Mouse (Mus musculus) MEL (cell line): ENCODE results near the gene Vmn1r95. TPM values are rescaled to one million over a fixed set of nuclear protein-coding genes. Genes with fewer than 3 reads are reported as not detected.
"Not testable (repeated sequence)": the region's sequence is repeated elsewhere in the genome, so short reads cannot be mapped to it uniquely, and the experiment has no call there.

ENCODE experiments used
- DNase-seq: peaks from one replicate; pipeline ENCODE4 v3.0.0; 2011; ENCODE audit warnings: low read depth, low spot score
- H3K27ac ChIP-seq: 2 replicates; pipeline ENCODE4 v1.5.1; 2012; ENCODE audit warnings: low read depth, mild to moderate bottlenecking, control low read depth, low read length, moderate library complexity; ENCODE audit not compliant: control insufficient read depth
- H3K27me3 ChIP-seq, 2 experiments: fragments of 150-350 bp in 1 of 2; sonication (generic) in 1 of 2; 2 replicates each; pipeline ENCODE4 v1.6.1; 2012; ENCODE audit warnings: low read length in 2 of 2, mild to moderate bottlenecking in 2 of 2, improper control_type of control experiment in 1 of 2, moderate library complexity in 1 of 2; ENCODE audit not compliant: insufficient read depth in 2 of 2, control insufficient read depth in 1 of 2
- H3K36me3 ChIP-seq, 2 experiments: 2 replicates each; pipeline ENCODE4 v1.6.1; 2012 to 2014; ENCODE audit warnings: low read length in 2 of 2, improper control_type of control experiment in 1 of 2, inconsistent platforms in 1 of 2, mild to moderate bottlenecking in 1 of 2; ENCODE audit not compliant: insufficient read depth in 2 of 2, control insufficient read depth in 1 of 2
- H3K4me1 ChIP-seq, 2 experiments: fragments of 150-350 bp in 1 of 2; sonication (generic) in 1 of 2; 2 replicates each; pipeline ENCODE4 v1.6.1; 2012; ENCODE audit warnings: low read length in 2 of 2, improper control_type of control experiment in 1 of 2, mild to moderate bottlenecking in 1 of 2; ENCODE audit not compliant: insufficient read depth in 2 of 2, control insufficient read depth in 1 of 2
- H3K4me3 ChIP-seq, 2 experiments: fragments of 150-350 bp in 1 of 2; sonication (generic) in 1 of 2; 2 replicates each; pipeline ENCODE4 v1.5.1; 2012; ENCODE audit warnings: low read depth in 2 of 2, low read length in 2 of 2, mild to moderate bottlenecking in 2 of 2, moderate library complexity in 2 of 2, control low read depth in 1 of 2, improper control_type of control experiment in 1 of 2; ENCODE audit not compliant: control insufficient read depth in 1 of 2, insufficient read depth in 1 of 2
- H3K79me2 ChIP-seq: 2 replicates; pipeline ENCODE4 v1.6.1; 2012; ENCODE audit warnings: mild to moderate bottlenecking, low read length, moderate library complexity; ENCODE audit not compliant: control insufficient read depth, poor library complexity, insufficient read depth
- H3K9ac ChIP-seq: 2 replicates; pipeline ENCODE4 v1.6.1; 2012; ENCODE audit warnings: low read depth, mild to moderate bottlenecking, control low read depth, low read length, moderate library complexity; ENCODE audit not compliant: control insufficient read depth, poor library complexity, severe bottlenecking
- H3K9me3 ChIP-seq: fragments of 150-350 bp; sonication (generic); replicated peaks from 2 replicates; pipeline ENCODE4 v1.6.1; 2012; ENCODE audit warnings: mild to moderate bottlenecking, low read length, improper control_type of control experiment, moderate library complexity; ENCODE audit not compliant: insufficient read depth
- polyA plus RNA-seq, 2 experiments: library from polyadenylated mRNA; stranded (reverse) in 1 of 2; unstranded in 1 of 2; fragments of >175 nt in 1 of 2; fragments of >200 nt in 1 of 2; gene quantifications; 2 replicates each; pipeline versions ENCODE4 v1.2.1 to v1.2.4; 2012; ENCODE audit warnings: low replicate concordance in 2 of 2, low read depth in 1 of 2; ENCODE audit not compliant: insufficient read length in 2 of 2, insufficient read depth in 1 of 2, missing spikeins in 1 of 2
- total RNA-seq: library from RNA; depleted of rRNA; stranded (reverse); fragments of 300-350 nt; gene quantifications from 2 replicates; pipeline ENCODE4 v1.2.3, GENCODE M21; 2012; rRNA removed

Vmn1r95 gene
- not detected in 2 replicates for total RNA-seq
- not detected for polyA plus RNA-seq

- not testable (repeated sequence) for H3K27ac ChIP-seq, H3K9ac ChIP-seq, DNase-seq, H3K4me3 ChIP-seq, H3K36me3 ChIP-seq, H3K79me2 ChIP-seq, H3K27me3 ChIP-seq, H3K4me1 ChIP-seq, H3K9me3 ChIP-seq
Observed at GRCm38 (mm10) chr7:20193410-20193809, at the start of gene Vmn1r95. TSS of gene Vmn1r95 (plus strand) at chr7:20193710.

GRCm38 (mm10) chr7:20168277-20168676, 25.2 kb upstream of the Vmn1r95 start, which contains the start of gene Vmn1r94:
TSS of gene Vmn1r94 (minus strand) at chr7:20168377.
- H3K27ac ChIP-seq, H3K4me1 ChIP-seq, H3K9me3 ChIP-seq, H3K27me3 ChIP-seq, H3K36me3 ChIP-seq, DNase-seq, H3K9ac ChIP-seq, H3K79me2 ChIP-seq, H3K4me3 ChIP-seq: not testable (repeated sequence)

DNA sequence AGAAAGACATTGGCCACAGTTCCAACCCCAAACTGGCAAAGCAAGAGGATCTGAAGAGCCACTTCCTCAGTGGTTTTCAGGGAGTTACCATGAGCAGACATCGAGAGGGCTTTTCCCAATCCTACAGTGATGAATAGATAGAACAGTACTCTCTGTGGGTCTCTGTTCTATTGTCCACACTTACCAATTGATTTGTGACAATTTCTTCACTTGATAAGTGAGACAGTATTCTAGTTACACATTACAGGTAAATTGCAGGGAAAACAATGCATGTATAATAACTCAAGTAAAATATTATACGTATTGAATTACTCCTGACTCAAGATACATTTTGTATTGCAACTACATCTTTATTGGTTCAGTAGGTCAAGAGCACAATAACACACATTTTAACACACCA, 12.0 kb downstream of the Vmn1r95 start, which contains the start of gene Gm6164:
Gene Gm6164 (minus strand): TSS at position 101 of the 400 bp plus-strand sequence.
- H3K4me1 ChIP-seq, H3K4me3 ChIP-seq, H3K36me3 ChIP-seq, H3K27ac ChIP-seq, DNase-seq, H3K79me2 ChIP-seq, H3K9me3 ChIP-seq, H3K27me3 ChIP-seq, H3K9ac ChIP-seq: not testable (repeated sequence)

GRCm38 (mm10) chr7:20233728-20234127, 40.2 kb downstream of the Vmn1r95 start, which contains the start of gene Gm4498:
TSS of gene Gm4498 (minus strand) at chr7:20233828.
- not testable (repeated sequence) for H3K27ac ChIP-seq, H3K36me3 ChIP-seq

More at GRCm38 (mm10) chr7:20233728-20234127, 40.2 kb downstream of the Vmn1r95 start, which contains the start of gene Gm4498:
- not testable (repeated sequence) for H3K4me3 ChIP-seq, H3K9me3 ChIP-seq, H3K27me3 ChIP-seq, H3K79me2 ChIP-seq, DNase-seq, H3K9ac ChIP-seq, H3K4me1 ChIP-seq

Other genes starting within 250 kb of the Vmn1r95 start
- gene Igsf23, start 243.0 kb upstream of the Vmn1r95 start, total RNA-seq: 0.08 TPM in 1 of 2 replicates, not detected in the other
- gene Igsf23, start 243.0 kb upstream of the Vmn1r95 start, polyA plus RNA-seq: under 1 TPM in 1 of 2 experiments, not detected in 1; 0.35 TPM
- not detected in 2 replicates for gene Ceacam20, start 228.3 kb upstream of the Vmn1r95 start, total RNA-seq
- not detected for gene Ceacam20, start 228.3 kb upstream of the Vmn1r95 start, polyA plus RNA-seq
- not detected in 2 replicates for gene Nlrp9b, start 202.2 kb upstream of the Vmn1r95 start, total RNA-seq
- gene Nlrp9b, start 202.2 kb upstream of the Vmn1r95 start, polyA plus RNA-seq: not detected
- gene Vmn1r91, start 94.0 kb upstream of the Vmn1r95 start, total RNA-seq: not detected in 2 replicates
- gene Vmn1r91, start 94.0 kb upstream of the Vmn1r95 start, polyA plus RNA-seq: not detected
- gene Gm16442, start 71.1 kb upstream of the Vmn1r95 start, total RNA-seq: not detected in 2 replicates
- not detected for gene Gm16442, start 71.1 kb upstream of the Vmn1r95 start, polyA plus RNA-seq
- not detected in 2 replicates for gene Vmn1r93, start 54.6 kb upstream of the Vmn1r95 start, total RNA-seq
- gene Vmn1r93, start 54.6 kb upstream of the Vmn1r95 start, polyA plus RNA-seq: not detected
- not detected in 2 replicates for gene Vmn1r94, start 25.3 kb upstream of the Vmn1r95 start, total RNA-seq
- not detected for gene Vmn1r94, start 25.3 kb upstream of the Vmn1r95 start, polyA plus RNA-seq
- gene Gm6164, start 11.9 kb downstream of the Vmn1r95 start, total RNA-seq: not detected in 2 replicates
- not detected for gene Gm6164, start 11.9 kb downstream of the Vmn1r95 start, polyA plus RNA-seq
- gene Gm4498, start 40.1 kb downstream of the Vmn1r95 start, total RNA-seq: not detected in 2 replicates
- not detected for gene Gm4498, start 40.1 kb downstream of the Vmn1r95 start, polyA plus RNA-seq
- not detected in 2 replicates for gene Gm5890, start 69.1 kb downstream of the Vmn1r95 start, total RNA-seq
- not detected for gene Gm5890, start 69.1 kb downstream of the Vmn1r95 start, polyA plus RNA-seq
- gene Gm4133, start 140.4 kb downstream of the Vmn1r95 start, total RNA-seq: not detected in 2 replicates
- gene Gm4133, start 140.4 kb downstream of the Vmn1r95 start, polyA plus RNA-seq: not detected
- not detected in 2 replicates for gene Gm5728, start 181.7 kb downstream of the Vmn1r95 start, total RNA-seq
- gene Gm5728, start 181.7 kb downstream of the Vmn1r95 start, polyA plus RNA-seq: not detected
- not detected in 2 replicates for gene Vmn1r100, start 224.2 kb downstream of the Vmn1r95 start, total RNA-seq
- not detected for gene Vmn1r100, start 224.2 kb downstream of the Vmn1r95 start, polyA plus RNA-seq
- gene Vmn1r101, start 248.9 kb downstream of the Vmn1r95 start, total RNA-seq: not detected in 2 replicates
- gene Vmn1r101, start 248.9 kb downstream of the Vmn1r95 start, polyA plus RNA-seq: not detected